Mouse (Mus musculus): ENCODE measurements at regions not wholly inside any gene's neighbourhood (a gene's known extent, or its start where the extent isn't known, plus 50 kb on each side); places are given as distances from the start of the nearest gene placed in this dataset.

DNA sequence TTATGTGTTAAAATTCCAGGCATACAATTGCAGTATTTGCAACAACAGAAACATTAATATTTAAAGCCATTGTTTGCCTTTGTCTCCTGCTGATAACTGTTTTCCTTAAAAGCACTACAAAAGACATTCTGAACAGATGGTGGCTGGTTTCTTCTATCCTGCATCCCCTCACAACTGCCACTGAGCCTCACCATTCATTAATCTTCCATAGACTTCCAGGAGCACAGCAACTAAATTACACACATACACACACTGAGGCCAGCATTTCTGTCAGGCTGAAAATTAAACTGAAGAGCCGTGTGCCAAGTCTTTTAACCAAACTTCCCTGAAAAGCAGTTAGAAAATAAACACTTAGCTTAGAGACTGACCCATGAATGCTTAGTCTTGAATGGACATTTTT is 658.2 kb downstream of the Dach1 start:
- TF ChIP-seq CTCF (conservative IDR thresholded peaks at IDR 0.05; ENCODE audit: low read length) (no peak), POU5F1 (IDR thresholded peaks at IDR 0.05; ENCODE audit: borderline replicate concordance, low read length) (no peak), NANOG (IDR thresholded peaks at IDR 0.05; ENCODE audit: borderline replicate concordance, low read length) (no peak)
